Mouse (Mus musculus) gastrocnemius, postnatal 25 days (tissue): ENCODE measurements around the gene Tenm1. TPM values are rescaled to one million over a fixed set of nuclear protein-coding genes. Genes with fewer than 3 reads are reported as not detected.

ENCODE experiments used
- total RNA-seq, 2 experiments: library from RNA; stranded (reverse); gene quantifications; 1 replicate in 1 of 2; 2 replicates in 1 of 2; pipeline ENCODE4 v1.2.3; 2021

The Tenm1 gene
- total RNA-seq, 2 experiments from 2014 or later = 0.08 TPM; not detected in 1

Other genes with a start within 250 kb of the Tenm1 start
- gene Tex13c1, start 162.0 kb upstream of the Tenm1 start, total RNA-seq = not detected